ENCODE assay signal across 16 mouse cellular contexts in the genomic region with DNA sequence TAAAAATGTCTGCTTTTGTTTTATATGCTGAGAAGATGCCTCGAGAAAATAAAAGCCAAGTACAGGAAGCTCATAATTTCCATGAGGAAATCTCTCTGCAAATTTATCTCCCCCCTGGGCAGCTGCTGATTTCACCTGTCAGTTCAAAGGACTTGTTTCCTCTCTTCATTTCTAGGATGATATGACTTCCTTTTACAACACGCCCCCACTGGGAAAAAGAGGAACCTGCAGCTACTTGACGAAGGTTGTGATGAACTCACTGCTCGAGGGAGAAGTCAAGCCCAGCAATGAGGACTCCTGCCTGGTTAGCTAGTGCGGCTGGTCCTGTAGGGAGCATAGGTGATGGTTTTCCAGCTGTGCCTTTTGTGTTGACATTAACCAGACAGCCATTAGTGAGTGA.
DNase-seq lines count a peak whose midpoint lies in the region; ATAC-seq and TF ChIP-seq lines count a peak whose summit lies in the region.
"Had no signal": no experiment of that assay in that cellular context is flagged by ENCODE, and none has a peak within 500 bp of the region (broad histone marks: within the 10 kb centered on the region; RNA-seq: fewer than 3 reads in every experiment).

No protein-coding gene starts in this region.

- no peaks in the 10 kb centered on the region for H3K9me3 ChIP-seq in forebrain, postnatal 0 days (ENCODE audit: low read length)
- no peaks in the 10 kb centered on the region for H3K9me3 ChIP-seq in forebrain, embryonic 10.5 days
- H3K9me3 ChIP-seq in neural tube, embryonic 15.5 days (replicated peaks), result no peaks in the 10 kb centered on the region

- no peak overlapping the region for H3K9ac ChIP-seq in forebrain, postnatal 0 days
- H3K9ac ChIP-seq in neural tube, embryonic 15.5 days (replicated peaks), result no peak overlapping the region
- H3K9ac ChIP-seq: hindbrain, embryonic 14.5 days had no signal

- H3K27me3 ChIP-seq in forebrain, postnatal 0 days (ENCODE audit: insufficient read depth, low read length), result no peaks in the 10 kb centered on the region
- no peaks in the 10 kb centered on the region for H3K27me3 ChIP-seq in forebrain, embryonic 10.5 days (ENCODE audit: poor library complexity, severe bottlenecking)
- H3K27me3 ChIP-seq in neural tube, embryonic 15.5 days (replicated peaks), result no peaks in the 10 kb centered on the region

- peak; percentile 5; the same call in 1 of the 2 replicates for TF ChIP-seq CTCF in forebrain, postnatal 0 days (IDR thresholded peaks at IDR 0.05; ENCODE audit: low read depth)

- H3K4me1 ChIP-seq in forebrain, postnatal 0 days (ENCODE audit: insufficient read depth), result no peaks in the 10 kb centered on the region
- H3K4me1 ChIP-seq in forebrain, embryonic 10.5 days, result no peaks in the 10 kb centered on the region
- H3K4me1 ChIP-seq in neural tube, embryonic 15.5 days, result no peaks in the 10 kb centered on the region

- no peak for ATAC-seq in forebrain, postnatal 0 days
- ATAC-seq in neural tube, embryonic 15.5 days (ENCODE audit: low FRiP score), result no peak
- ATAC-seq in megakaryocyte-erythroid progenitor cell, adult 5-6 weeks (replicated peaks; ENCODE audit: low FRiP score, low TSS enrichment, poor library complexity, severe bottlenecking), result peak; percentile 50
- no peak for ATAC-seq in erythroblast, adult 5-6 weeks (replicated peaks; ENCODE audit: low FRiP score, poor library complexity, severe bottlenecking)
- ATAC-seq: intestine, postnatal 0 days had no signal

- WGBS in forebrain, postnatal 0 days, result 72% methylated on average over 5 of the region's 5 CpGs
- WGBS in forebrain, embryonic 10.5 days, result 82% methylated on average over 5 of the region's 5 CpGs
- 53% methylated on average over 5 of the region's 5 CpGs for WGBS in neural tube, embryonic 15.5 days

- no peak for DNase-seq in forebrain, postnatal 0 days
- no peak for DNase-seq in forebrain, embryonic 10.5 days (ENCODE audit: extremely low spot score, low spot score)
- DNase-seq in neural tube, embryonic 10.5 days (ENCODE audit: extremely low spot score, low spot score), result no peak
- peak; percentile 40 to 41 for DNase-seq in thymus, postnatal 36 days
- no peak for DNase-seq in adrenal gland, adult 8-10 months
- DNase-seq: adrenal gland, postnatal 10 days; cerebellum, postnatal 10 days; gastrocnemius, postnatal 10 days; kidney, postnatal 36 days; lung, adult 18-20 months; right cerebral cortex, postnatal 4 days had no signal

- H3K4me3 ChIP-seq in forebrain, postnatal 0 days (ENCODE audit: low read depth, low read length), result no peak overlapping the region
- no peak overlapping the region for H3K4me3 ChIP-seq in forebrain, embryonic 10.5 days
- no peak overlapping the region for H3K4me3 ChIP-seq in neural tube, embryonic 15.5 days (replicated peaks)

- H3K36me3 ChIP-seq in forebrain, postnatal 0 days (ENCODE audit: insufficient read depth), result peaks cover 12% of the 10 kb centered on the region
- peaks cover 31% of the 10 kb centered on the region for H3K36me3 ChIP-seq in forebrain, embryonic 10.5 days (replicated peaks)
- peaks cover 10% of the 10 kb centered on the region; the same call in 1 of the 2 replicates for H3K36me3 ChIP-seq in neural tube, embryonic 15.5 days

- no peak overlapping the region for H3K27ac ChIP-seq in forebrain, postnatal 0 days (ENCODE audit: low read depth, low read length)
- H3K27ac ChIP-seq in forebrain, embryonic 10.5 days, result no peak overlapping the region
- peak overlapping the region; percentile 9; the same call in 1 of the 2 replicates for H3K27ac ChIP-seq in neural tube, embryonic 15.5 days (replicated peaks)
- H3K27ac ChIP-seq: hindbrain, embryonic 14.5 days had no signal

- H3K4me2 ChIP-seq in forebrain, postnatal 0 days (ENCODE audit: low read depth), result no peak overlapping the region
- no peak overlapping the region for H3K4me2 ChIP-seq in neural tube, embryonic 15.5 days
- H3K4me2 ChIP-seq: hindbrain, embryonic 14.5 days had no signal

Comparison
In these comparisons a context has a peak if more than half of its experiments do, and no peak if none do; other contexts are left out.
1. DNase-seq: peak in thymus, postnatal 36 days (2 of 2); none in forebrain, postnatal 0 days (single experiment), forebrain, embryonic 10.5 days (single experiment), neural tube, embryonic 10.5 days (single experiment) and adrenal gland, adult 8-10 months (single experiment).